Mouse (Mus musculus): ENCODE results near the gene Cby1.

Gene Cby1

GRCm38 (mm10) chr15:79677936-79678335, 18.9 kb downstream of the Cby1 start:
- DNase-seq (ENCODE audit: low spot score in 2 of 2) = no peak

- DNase-seq (ENCODE audit: low spot score in 2 of 2) = no peak
Observed at GRCm38 (mm10) chr15:79681973-79682372, 23.0 kb downstream of the Cby1 start.

- DNase-seq (ENCODE audit: low spot score in 2 of 2) = no peak
Observed at GRCm38 (mm10) chr15:79683146-79683545, 24.1 kb downstream of the Cby1 start.

- DNase-seq (ENCODE audit: low spot score in 2 of 2) = no peak
Observed at GRCm38 (mm10) chr15:79683707-79684465, 24.9 kb downstream of the Cby1 start.

- no peak for DNase-seq (ENCODE audit: low spot score in 2 of 2)
Observed at GRCm38 (mm10) chr15:79684616-79685015, 25.6 kb downstream of the Cby1 start.

GRCm38 (mm10) chr15:79685141-79685641, 26.2 kb downstream of the Cby1 start:
- no peak for DNase-seq (ENCODE audit: low spot score in 2 of 2)

- no peak for DNase-seq (ENCODE audit: low spot score in 2 of 2)
Observed at GRCm38 (mm10) chr15:79686046-79686869, 27.3 kb downstream of the Cby1 start.

GRCm38 (mm10) chr15:79687175-79687574, 28.2 kb downstream of the Cby1 start:
- DNase-seq (ENCODE audit: low spot score in 2 of 2) = no peak

GRCm38 (mm10) chr15:79687646-79688267, 28.8 kb downstream of the Cby1 start, which contains the start of gene Josd1:
TSS of gene Josd1 (minus strand) at chr15:79687919.
- peak; percentile 98 to 99 for DNase-seq (ENCODE audit: low spot score in 2 of 2)

- no peak for DNase-seq (ENCODE audit: low spot score in 2 of 2)
Observed at GRCm38 (mm10) chr15:79688268-79688956, 29.4 kb downstream of the Cby1 start.

- no peak for DNase-seq (ENCODE audit: low spot score in 2 of 2)
Observed at GRCm38 (mm10) chr15:79689662-79690425, 30.8 kb downstream of the Cby1 start.

GRCm38 (mm10) chr15:79690426-79691022, 31.5 kb downstream of the Cby1 start, which contains the start of gene Gtpbp1:
TSS of gene Gtpbp1 (plus strand) at chr15:79690845.
- peak; percentile 93 to 94 for DNase-seq (ENCODE audit: low spot score in 2 of 2)

- DNase-seq (ENCODE audit: low spot score in 2 of 2) = peak in 1 of 2 experiments; percentile 49
Observed at GRCm38 (mm10) chr15:79691023-79691508, 32.1 kb downstream of the Cby1 start.

GRCm38 (mm10) chr15:79692334-79692733, 33.3 kb downstream of the Cby1 start:
- DNase-seq (ENCODE audit: low spot score in 2 of 2) = no peak

- DNase-seq (ENCODE audit: low spot score in 2 of 2) = peak in 1 of 2 experiments; percentile 74
Observed at GRCm38 (mm10) chr15:79693740-79694139, 34.7 kb downstream of the Cby1 start.

GRCm38 (mm10) chr15:79694512-79694911, 35.5 kb downstream of the Cby1 start:
- DNase-seq (ENCODE audit: low spot score in 2 of 2) = peak in 1 of 2 experiments; percentile 49

- no peak for DNase-seq (ENCODE audit: low spot score in 2 of 2)
Observed at GRCm38 (mm10) chr15:79695516-79695915, 36.5 kb downstream of the Cby1 start.

GRCm38 (mm10) chr15:79696508-79696907, 37.5 kb downstream of the Cby1 start:
- DNase-seq (ENCODE audit: low spot score in 2 of 2) = no peak

- peak in 1 of 2 experiments; percentile 64 for DNase-seq (ENCODE audit: low spot score in 2 of 2)
Observed at GRCm38 (mm10) chr15:79697011-79697410, 38.0 kb downstream of the Cby1 start.

All from spleen, postnatal 4 days (tissue).